Mouse (Mus musculus) stomach, adult 2 months (tissue): Measurements from ENCODE around the gene Slc22a30. TPM values are rescaled to one million over a fixed set of nuclear protein-coding genes. Genes with fewer than 3 reads are reported as not detected.

ENCODE experiments used
- polyA plus RNA-seq: library from polyadenylated mRNA; depleted of rRNA; stranded (reverse); fragments of >200 nt; gene quantifications from 2 replicates; pipeline ENCODE4 v1.2.3, GENCODE M21; 2012; rRNA removed

Slc22a30 gene
- polyA plus RNA-seq = not detected in 2 replicates

DNA sequence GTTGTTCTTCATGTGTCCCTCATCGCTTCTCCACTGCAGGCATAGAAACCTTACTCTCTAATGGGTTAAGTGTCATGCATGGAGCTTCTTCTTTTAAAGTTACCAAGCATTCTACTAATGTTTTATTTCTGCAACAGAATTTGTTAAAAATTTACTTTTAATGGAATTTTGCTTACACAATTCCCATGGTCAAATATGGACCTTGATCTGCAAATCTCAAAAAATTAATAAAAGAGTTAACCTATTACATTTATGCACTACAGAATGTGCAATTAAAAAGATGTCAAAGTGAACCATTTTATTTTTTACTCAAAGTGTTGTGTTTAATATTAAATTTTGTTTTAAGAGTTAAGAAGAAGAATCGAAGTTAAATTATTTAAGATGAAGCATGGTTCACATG is at the start of gene Slc22a30:
Slc22a30 (minus strand) TSS at position 101 of the 400 bp plus-strand sequence.

Other genes with a start within 250 kb of the Slc22a30 start
- 0.10 TPM in 1 of 2 replicates, not detected in the other for gene Slc22a29, start 186.2 kb downstream of the Slc22a30 start, polyA plus RNA-seq
- not detected in 2 replicates for gene Slc22a8, start 186.1 kb upstream of the Slc22a30 start, polyA plus RNA-seq
- not detected in 2 replicates for gene Slc22a6, start 212.9 kb upstream of the Slc22a30 start, polyA plus RNA-seq